ENCODE assay signal across 8 mouse cellular contexts in the genomic region with DNA sequence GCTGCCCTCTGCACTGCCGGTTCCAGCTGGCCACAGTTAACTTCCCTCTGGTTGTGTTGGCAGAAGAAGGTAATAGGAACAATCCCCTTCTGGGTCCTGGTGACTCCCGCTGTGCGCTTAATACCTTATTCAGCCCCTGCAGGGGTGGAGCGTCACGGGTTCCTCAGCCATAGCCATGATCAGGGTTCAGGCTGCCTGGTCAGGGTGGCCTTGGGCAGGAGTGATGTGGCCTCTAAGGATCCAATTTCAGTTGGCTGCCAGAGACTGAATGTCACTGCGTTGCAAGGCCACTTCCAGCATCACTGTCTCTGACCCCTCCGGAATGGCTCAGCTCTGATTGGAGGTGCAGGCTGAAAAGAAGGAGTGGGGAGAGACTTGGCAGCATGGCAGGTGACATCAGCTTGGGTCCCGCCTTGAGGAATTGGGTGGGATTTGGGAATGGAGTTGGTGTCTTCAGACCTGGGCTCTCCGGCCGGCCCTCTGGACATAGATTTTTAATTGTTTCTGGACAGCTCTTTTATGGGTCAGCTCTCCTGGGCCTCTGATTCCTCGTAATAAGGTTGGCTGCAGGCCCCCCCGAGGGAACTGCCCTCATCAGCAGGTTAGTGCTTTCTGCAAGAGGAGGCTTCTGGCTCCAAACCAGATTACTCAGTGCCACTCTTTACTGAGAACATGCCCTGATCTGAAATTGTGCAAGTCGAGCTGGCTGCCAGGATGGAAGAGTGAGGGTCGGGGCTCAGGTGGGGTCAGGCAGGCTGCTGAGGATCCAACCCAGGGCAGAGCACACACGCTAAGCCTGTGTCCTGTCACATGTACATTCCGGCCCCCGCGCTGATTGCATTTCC. TPM values are rescaled to one million over a fixed set of nuclear protein-coding genes. Genes with fewer than 3 reads are reported as not detected.
DNase-seq lines count a peak whose midpoint lies in the region; ATAC-seq and TF ChIP-seq lines count a peak whose summit lies in the region.

No protein-coding gene starts in this region.

- intact Hi-C loops in left cerebral cortex, adult 2 months (cut with DNase I), result no loop called here

- no peaks in the 10 kb centered on the region for H3K9me3 ChIP-seq in embryonic facial prominence, embryonic 13.5 days
- no peaks in the 10 kb centered on the region for H3K9me3 ChIP-seq in lung, postnatal 0 days (ENCODE audit: low read length)

- DNase-seq in left cerebral cortex, adult 2 months (ENCODE audit: extremely low spot score in 1 of 2, low spot score in 2 of 2), result peak in 1 of 2 experiments; percentile 10
- no peak for DNase-seq in left cerebral cortex, adult 9 months (ENCODE audit: low spot score in 2 of 2)
- DNase-seq in ZHBTc4 (ENCODE audit: low read depth, low spot score), result peak; percentile 48
- peak; percentile 54 for DNase-seq in heart, postnatal 4 days
- peak; percentile 59 for DNase-seq in lung, postnatal 0 days (ENCODE audit: low spot score)
- no peak for DNase-seq in urinary bladder, postnatal 25 days (ENCODE audit: low spot score)

- 0 out of 2 replicates have a peak overlapping the region, but pooled peaks have one; percentile 16 for H3K9ac ChIP-seq in embryonic facial prominence, embryonic 13.5 days
- H3K9ac ChIP-seq in lung, postnatal 0 days (replicated peaks; ENCODE audit: low read depth), result no peak overlapping the region

- peaks cover 15% of the 10 kb centered on the region for H3K36me3 ChIP-seq in embryonic facial prominence, embryonic 13.5 days
- H3K36me3 ChIP-seq in lung, postnatal 0 days (ENCODE audit: insufficient read depth, low read length), result no peaks in the 10 kb centered on the region

- no peak for TF ChIP-seq CTCF in left cerebral cortex, adult 2 months (IDR thresholded peaks at IDR 0.05)
- TF ChIP-seq CTCF in lung, postnatal 0 days (IDR thresholded peaks at IDR 0.05), result no peak

- no peak overlapping the region for H3K4me3 ChIP-seq in left cerebral cortex, adult 2 months
- H3K4me3 ChIP-seq in embryonic facial prominence, embryonic 13.5 days, result no peak overlapping the region
- no peak overlapping the region for H3K4me3 ChIP-seq in lung, postnatal 0 days (ENCODE audit: low read depth, low read length)

- no peak for ATAC-seq in embryonic facial prominence, embryonic 13.5 days (ENCODE audit: insufficient number of reproducible peaks, insufficient read depth, low FRiP score, low TSS enrichment, low read depth)
- ATAC-seq in lung, postnatal 0 days, result no peak
- no peak for ATAC-seq in inflammation-experienced regulatory T-cells, adult 6 months

- H3K27me3 ChIP-seq in embryonic facial prominence, embryonic 13.5 days, result no peaks in the 10 kb centered on the region
- no peaks in the 10 kb centered on the region for H3K27me3 ChIP-seq in lung, postnatal 0 days (replicated peaks; ENCODE audit: insufficient read depth, low read length)

- WGBS in embryonic facial prominence, embryonic 13.5 days, result 28% methylated on average over 18 of the region's 18 CpGs
- 50% methylated on average over 18 of the region's 18 CpGs for WGBS in lung, postnatal 0 days

- H3K27ac ChIP-seq in left cerebral cortex, adult 2 months, result peak overlapping the region; percentile 44
- no peak overlapping the region for H3K27ac ChIP-seq in embryonic facial prominence, embryonic 13.5 days
- peak overlapping the region; percentile 33; the same call in 1 of the 2 replicates for H3K27ac ChIP-seq in lung, postnatal 0 days (ENCODE audit: low read length)

- peaks cover 62% of the 10 kb centered on the region for H3K4me1 ChIP-seq in embryonic facial prominence, embryonic 13.5 days
- H3K4me1 ChIP-seq in lung, postnatal 0 days (ENCODE audit: insufficient read depth, low read depth, low read length), result peaks cover 20% of the 10 kb centered on the region

- no peak for TF ChIP-seq EP300 in lung, postnatal 0 days (IDR thresholded peaks at IDR 0.05)

- H3K4me2 ChIP-seq in embryonic facial prominence, embryonic 13.5 days, result 0 out of 2 replicates have a peak overlapping the region, but pooled peaks have one; percentile 9
- H3K4me2 ChIP-seq in lung, postnatal 0 days (replicated peaks; ENCODE audit: low read depth, low read length), result no peak overlapping the region

RNA-seq across cellular contexts. Expression of gene Tmem94, which starts 10.8 kb away (rescaled TPM):
- total RNA-seq in left cerebral cortex, adult 2 months (2021), result 10 to 100 TPM; 62.3 to 62.7 TPM
- 24.8 and 24.9 TPM in 2 replicates for polyA plus RNA-seq in embryonic facial prominence, embryonic 13.5 days (2015; fragmentation: Nextera tagmentation; extraction: Ambion mirVana)
- total RNA-seq in heart, postnatal 4 days (2021), result 100 to 1,000 TPM; 103 to 108 TPM
- 17.0 and 19.4 TPM in 2 replicates for polyA plus RNA-seq in lung, postnatal 0 days (2015; fragmentation: Nextera tagmentation; extraction: Ambion mirVana)
- polyA plus RNA-seq in inflammation-experienced regulatory T-cells, adult 6 months (2017; shearing (Covaris generic)), result 10 to 100 TPM; 10.6 to 12.7 (median 11.5) TPM

RNA-seq across cellular contexts. Expression of gene Caskin2, which starts 37.4 kb away (rescaled TPM):
- 10 to 100 TPM; 18.1 to 18.8 TPM for total RNA-seq in left cerebral cortex, adult 2 months (2021)
- polyA plus RNA-seq in embryonic facial prominence, embryonic 13.5 days (2015; fragmentation: Nextera tagmentation; extraction: Ambion mirVana), result 16.1 and 17.3 TPM in 2 replicates
- 10 to 100 TPM; 51.7 to 58.8 TPM for total RNA-seq in heart, postnatal 4 days (2021)
- polyA plus RNA-seq in lung, postnatal 0 days (2015; fragmentation: Nextera tagmentation; extraction: Ambion mirVana), result 17.5 and 17.9 TPM in 2 replicates
- polyA plus RNA-seq in inflammation-experienced regulatory T-cells, adult 6 months (2017; shearing (Covaris generic)), result 1 to 10 TPM in 1 of 3 experiments, under 1 TPM in 2; 0.58 to 1.2 (median 0.87) TPM

RNA-seq across cellular contexts. Expression of gene Tsen54, which starts 38.5 kb away (rescaled TPM):
- 10 to 100 TPM; 12.4 to 14.2 TPM for total RNA-seq in left cerebral cortex, adult 2 months (2021)
- 31.3 and 34.6 TPM in 2 replicates for polyA plus RNA-seq in embryonic facial prominence, embryonic 13.5 days (2015; fragmentation: Nextera tagmentation; extraction: Ambion mirVana)
- total RNA-seq in heart, postnatal 4 days (2021), result 10 to 100 TPM; 13.0 to 14.2 TPM
- polyA plus RNA-seq in lung, postnatal 0 days (2015; fragmentation: Nextera tagmentation; extraction: Ambion mirVana), result 18.2 and 19.9 TPM in 2 replicates
- 10 to 100 TPM in 2 of 3 experiments, 1 to 10 TPM in 1; 9.8 to 13.2 (median 10.8) TPM for polyA plus RNA-seq in inflammation-experienced regulatory T-cells, adult 6 months (2017; shearing (Covaris generic))

RNA-seq across cellular contexts. Expression of gene Llgl2, which starts 47.8 kb away (rescaled TPM):
- total RNA-seq in left cerebral cortex, adult 2 months (2021), result 1 to 10 TPM; 2.3 to 3.6 TPM
- polyA plus RNA-seq in embryonic facial prominence, embryonic 13.5 days (2015; fragmentation: Nextera tagmentation; extraction: Ambion mirVana), result 8.1 and 9.5 TPM in 2 replicates
- 10 to 100 TPM; 20.0 to 21.2 TPM for total RNA-seq in heart, postnatal 4 days (2021)
- polyA plus RNA-seq in lung, postnatal 0 days (2015; fragmentation: Nextera tagmentation; extraction: Ambion mirVana), result 66.0 and 70.1 TPM in 2 replicates
- polyA plus RNA-seq in inflammation-experienced regulatory T-cells, adult 6 months (2017; shearing (Covaris generic)), result 1 to 10 TPM; 7.0 to 9.7 (median 9.6) TPM

Comparison
In these comparisons a context has a peak if more than half of its experiments do, and no peak if none do; other contexts are left out.
1. DNase-seq: peak in ZHBTc4 (single experiment), heart, postnatal 4 days (single experiment) and lung, postnatal 0 days (single experiment); none in left cerebral cortex, adult 9 months (0 of 2) and urinary bladder, postnatal 25 days (single experiment).